Mouse (Mus musculus) CD8-positive naive resting alpha-beta T cell, adult 2 months (primary cell): ENCODE measurements at regions not wholly inside any gene's neighbourhood (a gene's known extent, or its start where the extent isn't known, plus 50 kb on each side); places are given as distances from the start of the nearest gene placed in this dataset.
A peak's percentile ranks its signal among the peaks of the same experiment; 100 is the strongest.

Experiments used
- DNase-seq, 2 experiments: peaks; one replicate each; pipeline ENCODE4 v3.0.0; 2022; ENCODE audit warnings: low read depth in 2 of 2, low spot score in 2 of 2

- DNase-seq, result no peak
Observed at GRCm38 (mm10) chr10:119024425-119024824, 154.4 kb upstream of the Dyrk2 start.

GRCm38 (mm10) chr10:119019082-119019481 is 149.1 kb upstream of the Dyrk2 start:
- DNase-seq, result no peak

GRCm38 (mm10) chr10:119018490-119018889 is 148.5 kb upstream of the Dyrk2 start:
- no peak for DNase-seq

- no peak for DNase-seq
Observed at GRCm38 (mm10) chr10:119016104-119016503, 146.1 kb upstream of the Dyrk2 start.

GRCm38 (mm10) chr10:119015311-119016055 is 145.5 kb upstream of the Dyrk2 start:
- DNase-seq, result no peak

- no peak for DNase-seq
Observed at GRCm38 (mm10) chr10:119014731-119015130, 144.7 kb upstream of the Dyrk2 start.

GRCm38 (mm10) chr10:119013758-119014157 is 143.7 kb upstream of the Dyrk2 start:
- DNase-seq, result no peak

- no peak for DNase-seq
Observed at GRCm38 (mm10) chr10:119011511-119011910, 141.5 kb upstream of the Dyrk2 start.

DNA sequence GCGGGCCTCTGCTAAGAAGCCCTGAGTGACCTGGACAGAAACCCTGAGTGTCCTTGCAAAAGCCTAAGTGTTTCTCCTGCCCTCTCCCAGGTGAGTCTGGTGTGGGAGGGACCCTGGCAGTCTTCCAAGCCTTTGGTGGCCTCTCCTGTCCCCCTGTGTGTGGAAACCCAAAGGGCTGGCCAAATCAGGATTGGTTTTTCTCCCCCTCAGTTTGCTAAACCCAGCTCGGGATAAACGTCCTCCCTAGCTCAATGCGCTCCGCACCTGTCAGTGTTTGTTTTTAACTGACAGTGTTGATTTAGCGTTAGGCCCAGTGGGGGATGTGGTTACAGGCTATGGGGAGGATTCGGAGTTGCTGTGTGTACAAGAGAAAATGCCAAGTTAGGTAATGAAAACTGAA is 140.9 kb upstream of the Dyrk2 start:
- peak; percentile 16 to 48 for DNase-seq

GRCm38 (mm10) chr10:119006866-119007575 is 137.0 kb upstream of the Dyrk2 start:
- DNase-seq, result no peak

DNA sequence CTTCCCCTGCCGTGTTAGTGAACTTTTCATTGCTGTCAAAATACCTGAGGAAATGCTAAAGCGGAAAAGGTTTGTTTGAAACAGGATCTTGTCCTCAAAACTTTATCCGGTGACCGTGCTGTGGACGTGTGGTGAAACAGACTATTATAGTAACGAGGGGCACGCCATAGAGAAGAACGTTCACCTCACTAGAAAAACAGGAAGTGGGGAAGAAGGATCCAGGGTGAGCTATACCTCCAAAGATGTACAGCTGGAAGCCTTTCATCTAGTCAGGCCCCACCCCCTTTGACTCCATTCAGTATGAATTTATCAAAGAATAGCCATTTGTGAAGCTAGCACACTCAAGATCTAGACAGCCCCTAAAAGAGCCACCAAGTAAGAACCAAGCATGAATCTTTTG is 135.5 kb upstream of the Dyrk2 start:
- DNase-seq, result peak; percentile 65 to 75

DNA sequence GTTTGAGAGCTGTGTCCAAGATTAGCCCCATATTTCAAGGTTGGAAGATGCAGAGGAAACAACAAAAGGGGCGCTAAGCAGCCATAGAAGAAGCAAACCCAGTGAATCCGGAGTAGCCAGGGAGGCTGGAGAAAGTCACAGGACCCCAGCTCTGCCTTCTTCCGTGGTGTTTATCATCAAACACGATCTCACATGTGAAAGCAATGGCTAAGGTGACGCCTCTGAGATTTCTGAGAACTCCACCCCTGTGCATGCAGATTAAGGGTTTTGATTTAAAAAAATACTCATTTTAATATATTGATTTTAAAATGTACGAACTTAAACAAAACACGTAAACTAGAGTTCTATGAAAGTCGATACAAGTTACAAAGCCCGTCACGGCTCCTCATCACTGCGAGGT is 134.4 kb upstream of the Dyrk2 start:
- DNase-seq, result no peak

DNA sequence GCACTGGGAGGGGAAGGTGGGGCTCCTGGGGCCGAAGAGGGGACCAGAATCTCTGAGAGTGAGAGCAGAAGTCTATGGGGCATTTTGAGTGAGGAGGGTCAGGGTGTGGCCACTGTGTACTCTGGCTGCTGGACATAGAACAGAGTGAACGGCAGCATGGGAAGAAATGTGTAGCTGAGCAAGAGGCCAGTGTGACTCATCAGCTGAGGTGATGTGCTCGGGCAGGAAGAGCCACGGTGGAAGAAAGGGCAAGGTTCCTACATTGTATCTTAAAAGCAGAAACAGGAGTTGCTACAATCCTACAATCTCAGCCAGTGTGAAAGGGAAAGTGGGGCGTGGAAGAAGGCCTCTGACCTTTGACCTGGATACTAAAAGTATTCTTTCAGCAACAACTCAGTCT is 133.8 kb upstream of the Dyrk2 start:
- no peak for DNase-seq

GRCm38 (mm10) chr10:119003042-119003441 is 133.0 kb upstream of the Dyrk2 start:
- DNase-seq, result no peak

DNA sequence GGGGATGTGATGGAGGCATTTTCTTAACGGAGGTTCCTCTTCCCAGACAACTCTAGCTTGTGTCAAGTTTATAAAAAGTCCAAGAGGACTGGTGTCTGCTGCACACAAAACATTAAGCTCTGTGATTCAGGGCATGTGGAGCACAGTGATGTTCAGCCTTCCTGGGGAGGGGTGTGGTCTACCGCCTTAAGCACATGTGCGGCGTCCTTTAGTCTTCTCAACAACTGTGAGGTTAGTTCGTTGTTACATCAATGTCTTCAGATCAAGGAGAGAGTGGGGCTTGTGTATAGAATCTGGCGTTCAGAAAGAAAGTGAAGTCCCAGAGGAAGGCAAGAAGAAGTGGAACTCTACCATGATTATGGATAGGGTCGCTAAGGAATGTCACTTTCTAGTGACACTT is 131.9 kb upstream of the Dyrk2 start:
- DNase-seq, result peak in 1 of 2 experiments; percentile 33

- DNase-seq, result no peak
Observed at GRCm38 (mm10) chr10:119001000-119001780, 131.2 kb upstream of the Dyrk2 start.

DNA sequence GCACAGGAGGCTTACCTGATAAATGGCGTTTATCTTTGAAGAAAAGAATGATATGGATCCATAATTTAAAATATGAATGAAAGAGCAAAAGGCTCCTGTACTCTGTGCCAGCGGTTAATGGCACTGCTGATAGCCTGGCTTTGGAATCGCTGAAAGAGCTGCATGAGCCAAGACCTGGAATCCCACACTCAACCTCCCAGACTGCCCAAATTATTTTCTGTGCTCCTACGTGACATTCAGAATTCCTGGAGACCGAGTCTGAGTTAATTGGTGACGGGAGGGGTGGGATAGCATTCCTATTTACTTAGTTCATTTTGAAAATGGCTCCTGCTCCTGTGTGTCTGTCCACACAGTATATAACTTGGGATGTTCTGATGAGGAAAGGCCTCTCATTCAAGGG is 129.0 kb upstream of the Dyrk2 start:
- DNase-seq, result no peak

- DNase-seq, result no peak
Observed at GRCm38 (mm10) chr10:118997034-118997433, 127.0 kb upstream of the Dyrk2 start.

DNA sequence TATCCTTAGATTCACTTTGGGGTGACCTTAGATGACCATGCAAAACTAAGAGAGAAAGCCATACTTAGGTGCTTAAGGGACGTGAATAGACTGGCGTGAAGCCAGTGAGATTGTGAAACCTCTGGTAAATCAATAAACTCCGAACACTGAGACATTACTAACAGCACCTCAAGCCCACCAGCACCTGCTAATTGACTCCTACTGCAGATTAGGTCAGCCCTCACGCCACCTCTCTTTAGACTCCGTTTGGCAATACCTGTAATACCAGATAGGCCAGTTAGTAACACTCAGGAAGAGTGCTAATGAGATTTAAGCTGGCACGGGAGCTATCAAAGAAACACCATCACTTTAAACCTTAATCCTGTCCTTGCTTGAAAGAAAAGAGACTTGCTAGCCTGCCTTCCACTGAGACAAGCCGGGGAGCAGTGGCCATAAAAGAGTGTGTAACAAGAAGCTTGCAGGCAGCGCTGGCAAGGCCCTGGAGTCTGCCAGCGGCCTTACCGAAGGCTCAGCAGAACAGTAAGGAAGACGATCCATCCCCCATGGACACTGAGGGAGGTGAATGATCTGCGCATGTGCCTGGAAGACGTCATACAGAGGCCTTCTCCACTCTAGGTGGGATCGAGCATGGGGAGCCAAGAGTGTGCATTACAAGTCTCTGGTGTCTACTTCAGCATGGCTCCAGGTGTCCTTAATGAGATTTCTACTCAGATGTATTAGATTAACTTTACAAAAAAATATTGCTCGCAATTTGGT is 124.0 kb upstream of the Dyrk2 start:
- no peak for DNase-seq

- no peak for DNase-seq
Observed at GRCm38 (mm10) chr10:118991213-118991612, 121.2 kb upstream of the Dyrk2 start.

DNA sequence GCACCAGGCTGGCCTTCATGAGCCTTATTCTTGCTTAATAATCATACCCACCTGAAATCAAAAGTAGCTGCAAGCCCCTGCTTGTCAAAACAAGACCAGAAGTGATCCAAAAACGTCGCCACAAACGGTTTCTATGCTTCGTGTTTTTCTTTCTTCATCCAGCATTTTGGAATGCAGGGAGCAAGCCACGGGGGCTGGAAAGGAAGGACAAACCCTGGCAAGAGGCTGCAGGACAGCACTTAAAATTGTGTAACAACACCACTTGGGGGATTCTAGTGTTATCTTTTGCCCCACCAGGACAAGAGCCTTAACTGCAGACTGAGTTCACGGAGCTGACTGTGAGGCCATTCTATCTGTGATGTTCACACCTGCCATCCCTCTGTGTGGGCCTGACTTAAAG is 120.5 kb upstream of the Dyrk2 start:
- DNase-seq, result no peak
